Mouse (Mus musculus) right cerebral cortex, postnatal 25 days (tissue): ENCODE measurements at regions not wholly inside any gene's neighbourhood (a gene's known extent, or its start where the extent isn't known, plus 50 kb on each side); places are given as distances from the start of the nearest gene placed in this dataset.

ENCODE experiments used
- DNase-seq: peaks from one replicate; pipeline ENCODE4 v3.0.0; 2022

DNA sequence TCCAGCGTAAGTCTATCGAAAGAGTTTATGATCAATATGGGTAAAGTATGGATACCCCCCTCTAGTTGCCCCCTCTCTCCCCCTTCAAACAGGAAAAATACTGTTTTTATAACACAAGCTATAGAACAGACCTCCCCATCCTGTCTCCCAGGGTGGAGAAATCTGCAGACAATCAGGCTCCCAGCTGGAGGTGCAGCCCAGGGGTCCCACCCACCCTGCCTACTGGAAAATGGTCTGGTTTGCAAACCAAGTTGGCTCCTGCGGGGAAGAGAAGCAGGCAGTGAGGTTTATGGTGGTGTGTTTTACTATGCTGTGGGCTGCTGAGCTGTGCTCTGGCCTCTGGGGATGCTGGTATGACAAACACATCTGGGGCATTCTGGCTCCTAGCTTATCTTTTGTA is 70.7 kb upstream of the Sfswap start:
- no peak for DNase-seq

DNA sequence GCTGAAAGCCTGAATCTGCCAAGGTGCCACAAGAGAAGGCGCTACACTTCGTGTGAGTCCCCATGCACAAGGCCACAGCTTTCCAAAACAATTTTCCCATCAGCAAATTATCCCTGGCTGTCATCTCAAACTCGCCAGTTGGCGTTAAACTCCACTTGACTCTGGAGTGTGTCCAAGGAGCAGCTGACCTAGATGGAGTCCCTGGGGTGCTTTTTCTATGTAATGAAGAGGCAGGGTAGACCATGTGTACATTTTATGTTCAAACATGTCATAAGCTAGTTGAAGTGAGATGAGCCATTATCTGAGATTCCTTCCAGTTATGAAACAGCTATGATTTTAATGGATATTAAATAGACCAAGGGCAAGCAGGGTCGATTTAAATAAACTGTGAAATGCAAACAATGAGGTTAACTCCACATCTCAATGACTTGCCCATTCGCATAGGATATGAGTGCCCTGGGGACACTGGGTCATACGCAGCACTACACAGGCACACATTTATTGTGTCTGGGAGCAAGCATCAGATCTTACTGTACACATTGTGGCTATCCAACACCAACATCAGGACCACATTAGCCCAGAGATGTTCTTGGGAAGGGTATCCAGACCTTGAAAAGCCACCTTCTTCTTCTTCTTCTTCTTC is 51.0 kb upstream of the Sfswap start:
- no peak for DNase-seq
